Mouse (Mus musculus): ENCODE results near the gene Ttll3.

Ttll3 gene

DNA sequence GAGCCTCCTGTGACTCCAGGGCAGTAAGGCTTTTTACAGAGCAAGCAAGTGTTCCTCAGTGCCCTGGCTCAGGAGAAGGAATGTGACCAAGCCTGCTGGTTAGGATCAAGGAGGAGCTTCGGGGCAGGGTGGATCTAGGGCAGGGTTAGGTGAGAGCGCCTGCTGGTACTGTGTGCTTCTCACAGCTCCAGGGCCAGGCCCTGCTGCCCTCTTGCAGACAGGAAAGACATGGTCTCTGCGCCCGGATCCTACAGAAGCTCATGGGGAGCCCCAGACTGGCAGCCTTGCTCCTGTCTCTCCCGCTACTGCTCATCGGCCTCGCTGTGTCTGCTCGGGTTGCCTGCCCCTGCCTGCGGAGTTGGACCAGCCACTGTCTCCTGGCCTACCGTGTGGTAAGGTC is 69.6 kb downstream of the Ttll3 start:
- DNase-seq (ENCODE audit: low spot score in 2 of 2), result no peak

DNA sequence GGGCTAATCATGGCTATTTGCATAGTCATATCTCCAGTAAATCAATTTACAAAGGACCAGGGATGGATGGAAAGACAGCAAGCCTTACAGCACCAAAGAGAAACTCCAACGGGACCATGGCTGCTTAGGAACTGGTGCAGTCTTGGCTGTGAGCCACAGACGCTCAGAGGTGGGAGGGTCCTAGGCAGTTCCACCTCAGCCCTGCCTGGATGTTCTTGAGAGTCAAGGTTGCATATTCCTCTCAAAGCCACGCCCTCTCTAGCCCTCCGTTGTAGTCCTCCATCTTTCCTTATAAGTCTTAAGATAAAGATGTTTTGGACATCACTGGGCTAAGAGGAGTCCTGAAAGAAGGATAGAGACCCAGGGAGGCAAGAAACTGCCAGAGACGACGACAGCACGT is 75.0 kb downstream of the Ttll3 start:
- DNase-seq (ENCODE audit: low spot score in 2 of 2), result no peak
